Mouse (Mus musculus): ENCODE results near the gene Btbd11. TPM values are rescaled to one million over a fixed set of nuclear protein-coding genes. Genes with fewer than 3 reads are reported as not detected.

The Btbd11 gene
- total and polyA plus RNA-seq, 3 experiments: 10.1 to 18.5 (median 15.4) TPM

DNA sequence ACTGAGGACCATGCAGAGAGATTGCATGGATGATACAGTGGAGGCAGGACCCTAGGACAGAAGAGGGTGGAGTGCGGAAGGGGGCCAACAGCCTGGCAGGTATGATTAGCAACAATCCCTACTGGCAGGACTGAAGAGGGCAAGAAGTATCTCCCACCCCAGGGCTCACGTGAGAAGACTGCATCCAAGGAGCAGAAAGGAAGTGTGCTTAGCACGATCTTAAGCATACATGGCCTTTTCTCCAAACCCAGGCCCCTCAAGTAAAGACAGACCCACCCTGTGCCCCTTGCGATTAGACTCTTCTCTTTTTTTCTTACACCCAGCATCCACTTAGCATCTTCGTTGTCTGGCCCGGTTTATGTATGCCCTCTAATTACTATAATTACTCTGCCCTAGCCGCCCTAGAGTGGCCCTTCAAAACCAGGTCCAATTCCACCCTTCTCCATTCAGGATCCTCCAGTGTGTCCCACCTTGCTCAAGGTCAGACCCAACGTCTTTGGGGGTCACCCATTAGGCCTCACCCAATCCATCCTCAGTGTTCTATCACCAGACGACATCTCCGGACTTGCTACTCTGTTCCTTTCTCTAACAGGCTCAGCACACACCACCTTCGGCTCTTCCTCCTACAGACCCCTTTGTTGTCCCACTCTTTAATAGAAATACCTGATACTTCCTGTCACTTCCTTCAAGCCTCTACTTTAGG, 151.6 kb downstream of the Btbd11 start:
- dilution Hi-C loops (cut with MboI; ENCODE audit: extremely low pct_ligation_motif_present, extremely low pct_unique_long_range_greater_than_20kb, low sequenced_read_pairs) (no loop called here), in situ Hi-C loops (cut with MboI; ENCODE audit: low pct_ligation_motif_present, low pct_unique_long_range_greater_than_20kb, low sequenced_read_pairs) (no loop called here)
- Histone ChIP-seq H3K9ac (ENCODE audit: insufficient read depth, low read depth) (no peak overlapping the region), H3K27ac (ENCODE audit: insufficient read depth, low read depth) (no peak overlapping the region), H3K4me1 (ENCODE audit: control insufficient read depth in 1 of 2, insufficient read depth in 2 of 2) (peaks cover 5 to 35% of the 10 kb centered on the region in 2 experiments; a peak in 2 of 4 replicates), H3K79me2 (replicated peaks; ENCODE audit: control insufficient read depth, extremely low read depth, insufficient read depth, poor library complexity, severe bottlenecking) (no peaks in the 10 kb centered on the region), H3K4me2 (ENCODE audit: insufficient read depth, low read depth, poor library complexity, severe bottlenecking) (no peak overlapping the region), H3K27me3 (replicated peaks) (no peaks in the 10 kb centered on the region), H3K36me3 (replicated peaks in 1 of 2; ENCODE audit: control insufficient read depth in 1 of 2, insufficient read depth in 1 of 2, low read length in 1 of 2) (peaks cover 0 to 20% of the 10 kb centered on the region in 2 experiments), H3K9me3 (replicated peaks; ENCODE audit: low read length) (no peaks in the 10 kb centered on the region), H3K4me3 (replicated peaks in 1 of 3; ENCODE audit: low read depth in 2 of 3, low read length in 2 of 3, poor library complexity in 1 of 3) (no peak overlapping the region)
- DNase-seq (ENCODE audit: extremely low read depth): no peak
- TF ChIP-seq MAX (IDR thresholded peaks at IDR 0.05; ENCODE audit: low read length): no peak
- TF ChIP-seq MEF2A (IDR thresholded peaks at IDR 0.05; ENCODE audit: borderline replicate concordance, low read depth, low read length): no peak
- TF ChIP-seq TCF12 (IDR thresholded peaks at IDR 0.05; ENCODE audit: low read depth, low read length): no peak
- TF ChIP-seq POLR2A (IDR thresholded peaks at IDR 0.05; ENCODE audit: low read depth, low read length): no peak
- no peak for TF ChIP-seq NRF1 (IDR thresholded peaks at IDR 0.05; ENCODE audit: low read depth, low read length)
- no peak for TF ChIP-seq MYC (IDR thresholded peaks at IDR 0.05; ENCODE audit: low read depth, low read length)
- no peak for TF ChIP-seq ETS1 (conservative IDR thresholded peaks at IDR 0.05; ENCODE audit: low read depth, low read length)
- TF ChIP-seq ZKSCAN1 (IDR thresholded peaks at IDR 0.05; ENCODE audit: borderline replicate concordance, low read depth, low read length): no peak

DNA sequence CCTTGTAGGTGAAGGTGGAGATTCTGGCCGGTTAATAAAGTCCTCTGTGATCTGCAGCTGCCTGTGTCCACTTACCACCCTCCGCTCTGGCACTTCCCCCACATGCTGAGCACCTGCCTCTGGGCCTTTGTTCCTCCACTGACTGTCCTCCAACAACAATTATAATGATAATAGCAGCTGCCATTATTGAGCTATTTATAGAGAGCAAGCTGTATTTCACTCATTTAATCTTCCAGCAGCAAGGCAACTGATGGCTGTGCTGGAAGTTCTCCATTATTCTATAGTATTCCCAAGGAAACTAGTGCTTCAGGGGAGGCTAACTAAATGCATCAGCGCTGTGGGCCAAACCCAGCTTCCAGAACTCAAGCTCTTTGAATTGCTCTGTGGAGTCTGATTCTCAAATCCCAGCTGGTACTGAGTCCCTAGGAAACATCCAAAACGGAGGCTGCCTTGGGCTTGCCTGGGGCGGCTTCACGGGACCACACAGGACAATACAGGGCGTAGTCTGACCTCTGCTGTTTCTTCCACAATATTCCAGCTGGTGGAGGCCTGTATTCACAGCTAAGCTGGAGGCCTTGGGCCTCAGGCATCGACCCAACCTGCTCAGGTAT, 153.0 kb downstream of the Btbd11 start:
- H3K4me3 ChIP-seq (replicated peaks in 1 of 3; ENCODE audit: low read depth in 2 of 3, low read length in 2 of 3, poor library complexity in 1 of 3): no peak overlapping the region
- no peak overlapping the region for H3K4me2 ChIP-seq (ENCODE audit: insufficient read depth, low read depth, poor library complexity, severe bottlenecking)
- DNase-seq (ENCODE audit: extremely low read depth): no peak
- no peaks in the 10 kb centered on the region for H3K27me3 ChIP-seq (replicated peaks)
- H3K4me1 ChIP-seq (ENCODE audit: control insufficient read depth in 1 of 2, insufficient read depth in 2 of 2): peaks cover 5 to 25% of the 10 kb centered on the region in 2 experiments; a peak in 2 of 4 replicates
- H3K36me3 ChIP-seq (replicated peaks in 1 of 2; ENCODE audit: control insufficient read depth in 1 of 2, insufficient read depth in 1 of 2, low read length in 1 of 2): peaks cover 0 to 26% of the 10 kb centered on the region in 2 experiments
- TF ChIP-seq RAD21 (IDR thresholded peaks at IDR 0.05; ENCODE audit: low read depth, low read length): peak; percentile 25
- TF ChIP-seq CTCF (conservative IDR thresholded peaks at IDR 0.05 in 1 of 2, IDR thresholded peaks at IDR 0.05 in 1 of 2; ENCODE audit: low read depth in 2 of 2, low read length in 2 of 2): peak in 1 of 2 experiments; percentile 9; a peak in 1 of 4 replicates
- no peak for TF ChIP-seq USF1 (IDR thresholded peaks at IDR 0.05; ENCODE audit: low read depth, low read length)
- peak; percentile 17 for TF ChIP-seq SMC3 (IDR thresholded peaks at IDR 0.05; ENCODE audit: low read depth, low read length)
- H3K79me2 ChIP-seq (replicated peaks; ENCODE audit: control insufficient read depth, extremely low read depth, insufficient read depth, poor library complexity, severe bottlenecking): no peaks in the 10 kb centered on the region
- in situ Hi-C loops (cut with MboI; ENCODE audit: low pct_ligation_motif_present, low pct_unique_long_range_greater_than_20kb, low sequenced_read_pairs): no loop called here
- H3K9me3 ChIP-seq (replicated peaks; ENCODE audit: low read length): no peaks in the 10 kb centered on the region
- H3K9ac ChIP-seq (ENCODE audit: insufficient read depth, low read depth): no peak overlapping the region
- dilution Hi-C loops (cut with MboI; ENCODE audit: extremely low pct_ligation_motif_present, extremely low pct_unique_long_range_greater_than_20kb, low sequenced_read_pairs): no loop called here
- no peak overlapping the region for H3K27ac ChIP-seq (ENCODE audit: insufficient read depth, low read depth)

Measured in CH12.LX (cell line).